Mouse (Mus musculus): ENCODE results near the gene Pgm2. TPM values are rescaled to one million over a fixed set of nuclear protein-coding genes. Genes with fewer than 3 reads are reported as not detected.

The Pgm2 gene
- total RNA-seq, 2 experiments from 2014 or later: 12.3 to 13.4 TPM

DNA sequence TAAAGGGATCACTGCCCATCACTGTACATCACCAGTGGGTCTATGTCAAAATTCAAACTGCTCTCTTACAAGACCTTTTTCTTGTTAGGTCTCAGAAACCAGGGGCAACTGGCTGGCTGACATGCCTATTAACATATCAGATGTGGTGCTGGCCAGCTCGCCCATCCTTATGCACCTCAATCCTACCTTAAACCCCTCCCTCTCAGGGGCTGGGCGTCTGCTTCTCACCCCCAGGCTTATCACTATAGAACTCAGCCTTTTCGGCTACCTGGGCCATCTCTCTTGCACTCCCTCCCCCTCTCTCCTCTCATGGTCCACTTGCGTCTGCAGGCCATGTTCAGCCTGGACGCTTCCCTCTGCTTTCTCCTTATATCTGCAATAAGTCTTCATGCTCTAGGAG, 38.8 kb downstream of the Pgm2 start:
- no peak for ATAC-seq (replicated peaks; ENCODE audit: low FRiP score, poor library complexity, severe bottlenecking)

DNA sequence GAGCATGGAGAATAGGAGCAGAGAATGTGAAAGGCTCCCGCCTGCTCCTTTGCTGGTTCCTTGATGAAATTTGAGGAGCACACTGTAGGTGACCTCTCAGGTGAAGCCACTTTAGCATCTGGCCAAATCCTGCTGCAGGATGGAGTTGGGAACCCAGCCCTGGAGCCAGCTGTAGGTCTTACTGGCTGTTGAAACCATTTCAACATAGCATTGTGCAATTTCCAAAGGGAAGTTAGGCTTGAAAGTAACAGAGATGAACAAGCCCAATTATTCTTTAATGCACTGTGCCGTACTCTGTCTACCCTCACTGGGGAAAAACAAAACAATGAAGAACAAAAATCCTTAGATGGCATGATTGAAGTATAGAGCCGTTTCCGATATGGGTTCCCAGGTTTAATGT, 41.2 kb downstream of the Pgm2 start:
- no peak for ATAC-seq (replicated peaks; ENCODE audit: low FRiP score, poor library complexity, severe bottlenecking)

DNA sequence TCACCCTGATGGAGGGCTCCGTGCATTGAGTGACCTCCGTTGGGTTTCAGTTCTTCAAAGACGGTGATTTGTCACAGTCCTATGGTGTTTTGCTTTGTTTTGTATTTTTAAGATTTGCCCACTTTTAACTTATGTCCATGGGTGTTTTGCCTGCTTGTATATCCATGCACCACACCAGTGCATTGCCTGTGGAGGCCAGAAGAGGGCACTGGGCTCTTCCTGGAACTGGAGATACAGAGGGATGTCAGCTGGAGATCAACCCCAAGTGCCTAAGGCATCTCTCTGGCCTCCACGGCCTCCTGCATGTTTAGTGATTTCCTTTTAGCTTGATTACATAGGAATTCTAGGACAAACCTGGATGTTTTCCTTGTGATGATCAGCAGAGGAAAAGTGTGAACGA, 43.6 kb downstream of the Pgm2 start:
- no peak; the same call in 1 of the 2 replicates for ATAC-seq (replicated peaks; ENCODE audit: low FRiP score, poor library complexity, severe bottlenecking)

DNA sequence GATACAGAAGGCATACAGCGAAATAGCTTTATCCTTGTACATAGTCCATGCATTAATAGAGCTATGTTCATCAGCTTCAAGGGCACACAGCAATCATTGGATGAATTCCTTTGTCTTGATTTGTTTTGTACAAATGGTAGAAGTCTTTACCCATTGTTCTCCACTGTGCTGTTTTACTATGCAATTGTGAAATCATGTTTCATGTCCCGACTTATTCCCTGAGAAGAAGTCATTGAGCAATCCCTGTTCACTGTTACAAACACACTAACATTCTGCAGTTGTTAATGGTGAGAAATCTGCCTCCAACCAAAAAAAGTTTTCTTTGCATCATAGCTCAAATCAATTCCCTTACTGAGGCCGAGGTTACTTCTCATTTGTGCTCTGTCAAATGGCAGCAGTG, 47.5 kb downstream of the Pgm2 start:
- no peak for ATAC-seq (replicated peaks; ENCODE audit: low FRiP score, poor library complexity, severe bottlenecking)

DNA sequence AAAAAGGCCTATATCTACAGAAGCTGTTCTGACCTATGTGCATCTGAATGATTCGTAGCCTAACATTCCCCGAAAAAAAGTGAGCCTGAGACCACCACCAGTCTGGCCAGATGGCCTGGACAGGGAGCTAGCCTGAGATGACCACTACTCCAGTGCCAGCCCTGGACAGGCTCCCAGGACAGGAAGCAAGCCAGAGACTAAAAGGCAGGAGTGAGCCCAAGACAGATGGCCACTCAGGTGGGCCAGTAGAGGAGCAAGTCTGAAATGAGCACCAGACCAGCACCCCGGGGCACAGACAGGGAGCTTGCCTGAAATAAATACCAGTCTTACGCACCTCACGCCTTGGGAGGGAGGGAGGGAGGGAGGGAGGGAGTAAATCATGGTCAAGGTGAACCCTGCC, 51.6 kb downstream of the Pgm2 start:
- ATAC-seq (replicated peaks; ENCODE audit: low FRiP score, poor library complexity, severe bottlenecking): no peak

DNA sequence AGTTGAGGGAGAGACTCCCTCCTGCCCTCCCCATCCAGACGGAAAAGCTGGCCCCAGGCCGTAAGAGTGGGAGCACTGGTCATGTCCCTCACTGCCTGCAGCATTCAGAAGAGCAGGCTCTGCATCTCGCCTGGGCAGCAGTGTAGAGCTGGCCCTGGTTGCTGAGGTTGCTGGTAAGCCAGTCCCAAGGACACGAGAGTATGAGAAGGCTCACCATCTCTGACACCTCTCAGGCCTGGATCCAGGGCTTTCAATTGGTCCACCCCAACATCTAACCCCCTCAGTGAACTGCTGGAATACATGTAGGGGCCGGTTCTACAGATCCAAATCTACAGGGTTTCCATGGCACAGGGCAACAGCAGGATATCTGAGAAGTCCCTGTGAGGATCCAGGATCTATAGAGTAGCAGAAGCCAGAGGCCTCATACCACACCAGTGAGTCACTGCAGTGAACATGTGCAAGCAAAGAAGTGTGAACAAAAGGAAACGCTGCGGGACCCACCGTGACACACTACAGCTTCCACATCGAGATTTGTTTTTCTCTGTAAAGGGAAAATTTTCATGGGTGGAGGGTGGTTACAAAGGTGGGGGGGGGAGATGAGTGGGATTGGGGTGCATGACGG, 53.7 kb downstream of the Pgm2 start:
- ATAC-seq (replicated peaks; ENCODE audit: low FRiP score, poor library complexity, severe bottlenecking): no peak

DNA sequence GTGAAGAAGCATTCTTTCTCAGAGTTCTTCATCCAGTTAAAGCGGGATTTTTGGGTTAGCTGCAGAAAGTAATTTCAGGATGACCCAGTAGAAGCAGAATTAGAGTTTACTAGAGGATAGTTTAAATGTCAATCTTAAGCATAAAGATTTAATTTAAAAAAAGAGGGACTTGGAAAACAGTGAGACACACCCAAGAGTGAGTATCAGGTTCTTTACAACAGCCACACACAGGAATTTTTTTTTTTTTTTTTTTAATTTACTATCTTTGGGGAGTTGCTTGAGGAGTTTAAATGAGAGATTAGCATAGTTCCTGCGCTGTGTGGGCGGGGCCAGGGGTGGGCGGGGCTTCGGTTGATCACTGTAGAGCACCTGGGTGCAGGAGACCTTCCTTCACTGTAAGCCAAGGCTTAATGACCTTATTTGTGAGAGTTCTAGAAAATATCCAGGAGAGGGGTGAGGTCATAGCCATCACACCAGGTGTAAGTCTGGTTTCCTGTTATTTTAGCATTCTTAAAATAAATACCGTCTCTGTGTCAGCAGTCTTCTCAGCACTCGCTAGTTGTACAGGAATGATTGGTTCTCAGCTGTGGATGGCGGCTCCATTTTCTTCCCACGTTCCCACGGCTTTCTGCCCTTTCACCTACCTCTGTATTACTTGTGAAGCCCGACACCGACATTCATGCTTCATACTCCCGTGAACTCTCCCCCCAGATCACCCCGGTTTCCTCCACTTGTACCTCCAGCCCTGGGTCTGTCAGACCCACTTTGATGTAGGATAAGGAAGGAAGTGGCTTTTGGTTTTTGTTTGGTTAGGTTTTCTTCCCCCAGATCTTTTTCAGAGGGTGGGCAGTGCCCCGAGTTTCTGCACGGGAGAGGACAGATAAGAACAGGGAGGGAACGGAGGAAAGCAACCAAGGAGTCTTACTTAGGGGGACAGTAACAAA, 56.7 kb downstream of the Pgm2 start:
- peak; percentile 59; the same call in 1 of the 2 replicates for ATAC-seq (replicated peaks; ENCODE audit: low FRiP score, poor library complexity, severe bottlenecking)

DNA sequence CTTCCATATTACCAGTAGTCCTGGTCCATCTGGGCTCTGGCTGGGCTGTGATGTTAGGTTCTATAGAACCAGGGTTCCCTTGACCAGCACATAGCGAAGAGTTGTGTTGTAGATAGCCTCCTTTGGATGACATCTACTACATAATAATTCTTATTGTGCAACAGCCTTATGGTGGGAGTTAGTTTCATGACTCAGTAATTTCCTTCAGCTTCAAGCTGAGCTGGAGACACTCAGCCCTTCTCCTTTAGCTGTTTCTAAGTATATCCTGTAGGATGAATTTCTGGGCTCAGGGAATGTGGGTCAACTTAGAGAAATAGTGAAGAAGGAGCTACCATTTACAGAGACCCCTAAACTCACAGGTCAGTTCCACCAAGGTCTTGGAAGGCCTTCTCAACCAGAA, 60.6 kb downstream of the Pgm2 start:
- ATAC-seq (replicated peaks; ENCODE audit: low FRiP score, poor library complexity, severe bottlenecking): no peak

DNA sequence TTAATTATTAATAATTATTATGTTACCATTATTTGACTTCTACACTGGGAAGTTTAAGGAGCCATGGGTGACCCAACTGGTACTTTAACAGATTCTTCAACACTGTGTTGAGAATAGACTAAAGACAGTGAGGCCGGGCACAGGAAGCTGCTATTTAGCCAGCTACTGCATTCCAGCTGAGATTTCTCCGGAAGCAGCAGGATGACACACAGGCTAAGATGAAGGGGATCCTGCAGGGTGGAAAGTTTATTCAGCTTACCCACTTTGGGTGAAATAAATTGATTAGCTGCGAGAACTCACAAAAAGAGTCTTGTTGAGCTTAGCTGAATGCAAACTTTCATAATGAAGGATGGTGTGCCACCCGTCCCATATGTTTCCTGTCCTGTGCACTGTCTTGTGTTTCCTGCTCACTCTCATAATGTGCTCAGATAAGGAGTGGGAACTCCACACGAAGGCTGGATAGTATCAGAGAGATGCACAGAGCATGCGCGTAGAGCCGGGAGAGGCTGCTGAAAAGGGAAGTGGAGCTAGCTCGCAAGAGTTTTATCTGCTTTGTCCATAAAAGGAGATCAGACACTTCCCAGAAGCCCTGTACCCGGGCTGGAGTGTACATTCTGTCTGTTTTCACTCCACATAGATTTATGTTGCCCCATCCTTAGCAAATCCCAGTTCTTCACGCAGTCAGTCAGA, 63.3 kb downstream of the Pgm2 start, which contains the start of gene Tbc1d1:
Gene Tbc1d1 (plus strand): TSS at position 445 of the 690 bp plus-strand sequence.
- no peak for ATAC-seq (replicated peaks; ENCODE audit: low FRiP score, poor library complexity, severe bottlenecking)

DNA sequence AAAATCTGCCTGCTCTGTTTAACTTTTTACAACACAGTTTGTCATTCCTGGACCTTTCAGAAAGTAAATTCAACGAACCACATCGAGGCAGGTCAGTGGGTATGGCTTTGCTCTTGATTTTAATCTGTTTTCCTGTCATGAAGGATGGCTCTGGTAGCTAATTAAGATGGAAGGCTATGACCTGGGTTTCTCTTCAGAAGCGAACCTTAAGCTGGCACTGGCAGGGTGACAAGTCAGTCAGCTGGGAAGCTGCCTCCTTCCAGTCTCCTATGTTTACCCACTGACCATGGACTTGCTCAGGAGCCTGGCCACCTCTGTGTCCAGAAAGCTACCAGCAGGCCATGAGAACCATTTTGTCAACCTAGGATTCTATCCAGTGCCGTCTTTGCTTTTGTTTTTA, 63.8 kb downstream of the Pgm2 start:
- no peak for ATAC-seq (replicated peaks; ENCODE audit: low FRiP score, poor library complexity, severe bottlenecking)

DNA sequence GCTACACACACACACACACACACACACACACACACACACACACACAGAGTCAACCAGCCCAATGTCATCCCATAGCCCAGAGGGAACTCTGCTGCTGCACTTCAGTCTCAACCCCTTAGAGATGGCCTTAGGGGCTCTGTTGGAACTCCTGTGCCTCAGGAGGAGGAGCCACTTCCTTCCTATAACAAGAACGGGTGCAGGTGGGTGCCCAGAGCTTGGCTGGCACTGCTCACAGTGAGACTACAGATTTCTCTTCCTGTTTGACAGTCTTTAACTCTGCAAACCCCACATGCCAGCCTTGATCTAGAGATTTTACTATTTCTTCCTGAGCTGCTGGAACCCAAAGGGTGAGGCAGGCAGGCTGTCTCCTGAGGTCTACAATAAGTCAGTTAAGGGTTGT, 65.2 kb downstream of the Pgm2 start:
- ATAC-seq (replicated peaks; ENCODE audit: low FRiP score, poor library complexity, severe bottlenecking): no peak

DNA sequence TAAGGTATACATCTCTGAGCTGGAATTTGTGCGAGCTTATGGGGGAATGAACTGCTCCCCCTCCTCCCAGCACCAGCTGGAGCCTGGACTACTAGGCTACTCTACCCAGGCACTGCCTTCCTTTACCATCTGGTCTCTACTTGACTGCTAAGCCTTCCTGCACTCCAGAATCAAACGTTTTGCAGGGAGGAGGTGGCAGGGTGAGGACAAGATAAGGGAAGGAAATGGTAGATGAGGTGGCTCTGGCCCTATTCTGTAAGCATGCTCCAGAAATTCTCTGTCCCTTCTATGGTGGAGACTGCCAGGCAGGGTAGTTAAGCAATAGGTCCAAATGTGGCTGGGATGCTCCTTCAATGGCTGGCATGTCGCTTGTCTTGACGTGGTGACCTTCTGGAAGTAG, 65.8 kb downstream of the Pgm2 start:
- ATAC-seq (replicated peaks; ENCODE audit: low FRiP score, poor library complexity, severe bottlenecking): no peak

DNA sequence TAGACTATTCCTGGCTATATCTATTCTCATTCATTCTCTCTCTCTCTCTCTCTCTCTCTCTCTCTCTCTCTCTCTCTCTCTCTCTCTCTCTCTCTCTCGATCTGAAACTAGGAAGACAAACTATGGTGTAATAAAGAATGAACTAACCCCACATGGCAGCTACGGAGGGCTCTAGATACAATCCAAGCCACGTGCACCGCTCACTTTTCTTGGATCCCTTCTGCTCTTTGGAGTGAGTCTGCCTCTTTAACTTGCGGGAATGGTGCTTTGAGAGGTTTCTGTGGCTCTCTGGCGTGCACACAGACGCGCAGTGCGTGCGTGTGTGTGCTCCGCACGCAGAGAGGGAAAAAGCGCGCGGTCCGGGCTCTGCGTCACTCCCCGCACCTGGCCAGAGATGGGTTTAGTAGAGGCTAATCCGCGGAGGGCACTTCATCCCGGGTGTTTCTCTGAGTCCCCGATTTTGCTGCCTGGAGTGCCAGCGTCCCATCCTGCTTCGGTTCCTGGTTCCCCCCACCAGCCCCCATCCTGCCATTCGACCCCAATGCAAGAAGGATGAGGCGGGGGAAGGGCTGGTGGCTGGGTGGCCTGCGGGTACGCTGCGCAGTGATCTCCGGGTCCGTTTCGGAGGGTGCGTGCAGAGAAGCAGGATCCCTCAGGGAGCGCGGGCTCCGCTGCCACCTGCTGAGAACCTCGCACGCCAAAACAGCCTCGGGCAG, 66.5 kb downstream of the Pgm2 start:
- no peak for ATAC-seq (replicated peaks; ENCODE audit: low FRiP score, poor library complexity, severe bottlenecking)

DNA sequence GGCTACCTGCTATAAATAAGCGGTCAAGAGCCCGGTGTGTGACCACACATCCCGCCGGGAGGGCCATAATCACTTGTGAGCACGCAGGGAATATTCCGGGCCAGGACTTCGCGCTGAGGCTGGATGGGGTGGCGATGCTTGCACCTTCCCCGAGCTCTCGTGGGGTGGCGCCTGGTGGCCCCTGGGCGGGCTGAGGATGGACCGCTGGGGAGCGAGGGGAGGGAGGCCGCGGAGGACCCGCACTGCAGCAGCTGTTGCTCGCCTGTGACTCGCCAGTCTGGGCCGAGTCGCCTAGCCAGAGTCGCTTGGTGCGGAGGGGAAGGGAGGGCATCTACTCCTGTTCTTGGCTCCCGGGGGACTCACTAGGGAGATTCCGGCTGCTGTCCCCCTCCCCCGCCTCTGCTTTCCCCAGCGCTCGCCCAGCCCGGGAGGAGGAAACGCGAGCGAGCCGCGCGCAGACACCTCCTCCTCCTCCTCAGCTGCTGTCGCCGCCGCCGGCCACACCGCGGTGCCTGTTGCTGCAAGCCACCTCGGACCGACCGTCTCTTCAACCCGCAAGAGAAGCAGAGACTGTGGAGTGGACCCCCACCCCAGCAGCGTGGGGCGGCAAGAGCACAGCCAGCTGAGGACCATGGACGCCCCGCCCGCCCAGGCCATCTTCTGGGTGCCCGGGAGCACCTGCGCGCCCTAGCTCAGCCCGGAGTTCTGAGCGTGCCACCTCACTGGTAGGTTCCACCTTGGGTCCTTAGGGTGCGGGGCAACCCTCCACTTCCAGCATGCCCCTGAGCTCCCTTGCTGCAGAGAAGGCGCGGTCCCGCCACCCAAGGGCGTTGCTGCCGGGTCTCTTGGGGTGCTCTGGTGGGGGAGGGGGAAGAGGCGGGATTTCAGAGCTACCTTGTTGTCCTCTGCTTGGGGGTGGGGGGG, 67.3 kb downstream of the Pgm2 start:
- no peak for ATAC-seq (replicated peaks; ENCODE audit: low FRiP score, poor library complexity, severe bottlenecking)

DNA sequence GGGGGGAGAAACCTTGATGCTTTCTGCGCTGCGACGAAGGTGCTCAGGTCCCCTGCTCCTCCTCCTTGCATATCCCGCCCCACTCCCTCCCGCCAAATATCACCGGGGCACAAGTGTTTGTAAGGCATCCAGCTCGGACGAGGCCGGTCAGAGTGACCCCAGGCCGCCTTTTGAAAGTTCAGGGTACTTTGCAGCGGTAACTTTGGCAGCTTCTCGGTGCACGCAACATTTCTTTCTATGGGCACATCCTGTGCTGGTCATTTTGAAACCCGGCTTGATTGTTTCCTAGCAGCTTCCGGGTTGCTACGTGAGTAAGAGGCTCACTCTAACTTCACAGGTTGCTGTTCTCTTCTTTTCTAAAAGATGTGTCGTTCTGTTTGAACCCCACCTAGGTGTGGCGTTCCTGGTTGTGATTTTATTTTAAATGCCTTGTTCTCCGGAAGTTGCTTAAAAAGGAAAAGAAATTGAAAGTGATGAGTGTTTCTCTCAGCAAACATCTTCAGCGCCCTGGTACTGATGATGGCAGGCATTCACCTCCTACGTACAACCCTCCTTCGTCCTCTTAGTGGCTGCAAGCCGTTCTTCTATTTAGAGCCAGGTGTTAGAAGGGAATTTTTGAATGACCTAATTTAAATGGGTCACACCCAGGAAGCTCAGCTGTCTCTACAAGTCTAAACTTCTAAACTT, 68.1 kb downstream of the Pgm2 start:
- no peak for ATAC-seq (replicated peaks; ENCODE audit: low FRiP score, poor library complexity, severe bottlenecking)

DNA sequence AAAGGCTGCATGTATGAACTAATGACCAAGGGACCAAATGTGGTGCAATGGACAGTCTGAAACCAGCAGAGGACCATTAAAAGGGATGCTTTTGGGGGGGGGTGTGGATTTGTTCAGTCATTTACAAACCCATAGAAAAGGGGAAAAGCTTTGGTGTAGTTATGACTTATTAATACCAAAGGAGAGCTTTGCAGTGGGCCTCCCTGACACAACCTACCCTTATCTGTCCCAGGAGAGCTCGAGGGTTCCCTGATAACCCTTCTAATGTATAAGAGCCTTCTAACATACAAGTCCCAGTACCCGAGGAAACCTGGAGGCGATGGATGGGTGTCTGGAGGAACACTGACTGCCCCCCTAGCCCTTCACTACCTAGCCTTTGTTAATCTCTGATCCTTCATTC, 69.2 kb downstream of the Pgm2 start:
- no peak for ATAC-seq (replicated peaks; ENCODE audit: low FRiP score, poor library complexity, severe bottlenecking)

DNA sequence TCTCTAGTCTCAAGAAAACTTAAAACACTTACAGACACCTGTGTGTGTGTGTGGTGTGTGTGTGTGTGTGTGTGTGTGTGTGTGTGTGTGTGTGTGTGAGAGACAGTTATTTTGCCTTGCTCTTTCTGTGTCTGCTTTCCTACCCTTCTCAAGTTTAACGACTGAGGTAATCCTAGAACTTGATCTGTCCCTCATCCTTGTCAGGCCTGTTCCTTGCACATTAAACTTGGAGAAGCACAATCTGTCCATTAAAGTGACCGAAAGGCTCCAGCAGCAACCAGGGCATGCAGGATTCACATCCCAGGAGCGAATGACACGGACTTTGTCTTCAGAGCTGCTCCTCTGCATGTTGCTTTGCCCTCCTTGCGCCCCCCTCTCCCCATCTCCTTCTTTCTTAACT, 69.8 kb downstream of the Pgm2 start:
- ATAC-seq (replicated peaks; ENCODE audit: low FRiP score, poor library complexity, severe bottlenecking): no peak

DNA sequence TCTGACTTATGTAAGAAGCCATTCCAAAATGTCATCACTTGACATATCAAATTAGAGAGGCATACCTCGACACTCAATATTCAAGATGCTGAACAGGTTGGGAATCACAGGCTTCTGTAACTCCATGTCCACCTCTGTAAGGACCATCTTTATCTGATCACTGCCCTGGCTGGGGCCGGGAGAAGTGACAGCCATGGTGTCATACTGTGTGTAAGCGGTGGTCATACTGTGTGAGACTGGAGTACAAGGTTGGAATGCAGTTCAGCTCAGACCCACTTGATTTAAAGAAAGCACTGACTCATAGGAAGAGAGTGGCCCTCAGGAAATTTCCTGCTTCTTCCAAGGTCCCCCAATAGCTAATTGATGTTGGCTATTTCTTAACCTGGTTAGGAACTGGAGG, 71.7 kb downstream of the Pgm2 start:
- ATAC-seq (replicated peaks; ENCODE audit: low FRiP score, poor library complexity, severe bottlenecking): no peak

DNA sequence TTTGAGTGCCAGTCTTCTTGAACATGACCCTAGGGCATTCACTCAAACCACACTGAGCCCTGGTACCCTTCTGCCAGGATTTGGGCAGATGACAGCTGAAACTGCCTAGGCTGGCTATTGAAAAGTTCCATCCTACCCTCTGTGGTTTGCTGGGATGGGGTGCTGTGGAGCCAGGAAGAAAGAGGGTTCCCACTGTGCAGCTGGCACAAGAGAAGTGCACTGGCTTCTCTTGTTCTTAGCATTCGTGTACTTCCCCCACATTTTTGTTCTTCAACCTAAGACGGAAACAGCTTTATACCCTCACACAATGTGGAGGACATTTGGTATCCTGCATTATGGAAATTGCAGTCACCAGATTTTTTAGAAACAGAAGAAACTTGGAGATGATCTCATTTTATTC, 73.1 kb downstream of the Pgm2 start:
- ATAC-seq (replicated peaks; ENCODE audit: low FRiP score, poor library complexity, severe bottlenecking): no peak
